Mouse (Mus musculus) 3T3-L1 (cell line): ENCODE results near the gene Arl5b.

Experiments
- DNase-seq: peaks from one replicate; pipeline ENCODE4 v3.0.0-alpha.2; 2015; ENCODE audit warnings: low read depth, low spot score

Gene Arl5b

GRCm38 (mm10) chr2:15049117-15049873 lies at the start of gene Arl5b:
Gene Arl5b (plus strand): TSS chr2:15049395.
- peak; percentile 97 for DNase-seq

GRCm38 (mm10) chr2:15007531-15007930 lies 41.7 kb upstream of the Arl5b start:
- DNase-seq: no peak

GRCm38 (mm10) chr2:15008072-15008471 lies 41.1 kb upstream of the Arl5b start:
- no peak for DNase-seq

- no peak for DNase-seq
Observed at GRCm38 (mm10) chr2:15026817-15027216, 22.4 kb upstream of the Arl5b start.

- no peak for DNase-seq
Observed at GRCm38 (mm10) chr2:15027816-15028215, 21.4 kb upstream of the Arl5b start.

GRCm38 (mm10) chr2:15038705-15039104 lies 10.5 kb upstream of the Arl5b start:
- no peak for DNase-seq

GRCm38 (mm10) chr2:15040326-15040725 lies 8.9 kb upstream of the Arl5b start:
- DNase-seq: peak; percentile 50

- DNase-seq: peak; percentile 44
Observed at GRCm38 (mm10) chr2:15054496-15054895, 5.3 kb downstream of the Arl5b start.

- DNase-seq: peak; percentile 90
Observed at GRCm38 (mm10) chr2:15054945-15055637, 5.9 kb downstream of the Arl5b start, which contains the start of gene Nsun6. Gene Nsun6 (minus strand): TSS chr2:15055069.

GRCm38 (mm10) chr2:15055741-15056151 lies 6.6 kb downstream of the Arl5b start:
- peak; percentile 34 for DNase-seq

- no peak for DNase-seq
Observed at GRCm38 (mm10) chr2:15058227-15058626, 9.0 kb downstream of the Arl5b start.

GRCm38 (mm10) chr2:15060856-15061255 lies 11.7 kb downstream of the Arl5b start:
- DNase-seq: no peak

- no peak for DNase-seq
Observed at GRCm38 (mm10) chr2:15063815-15064214, 14.6 kb downstream of the Arl5b start.

- no peak for DNase-seq
Observed at GRCm38 (mm10) chr2:15064380-15065269, 15.4 kb downstream of the Arl5b start.

GRCm38 (mm10) chr2:15065447-15065846 lies 16.3 kb downstream of the Arl5b start:
- DNase-seq: no peak

- no peak for DNase-seq
Observed at GRCm38 (mm10) chr2:15067091-15067490, 17.9 kb downstream of the Arl5b start.

- no peak for DNase-seq
Observed at GRCm38 (mm10) chr2:15083702-15084101, 34.5 kb downstream of the Arl5b start.

- no peak for DNase-seq
Observed at GRCm38 (mm10) chr2:15087308-15087707, 38.1 kb downstream of the Arl5b start.

GRCm38 (mm10) chr2:15096514-15097090 lies 47.4 kb downstream of the Arl5b start:
- peak; percentile 53 for DNase-seq

- DNase-seq: no peak
Observed at GRCm38 (mm10) chr2:15104386-15104785, 55.2 kb downstream of the Arl5b start.

GRCm38 (mm10) chr2:15111290-15111689 lies 62.1 kb downstream of the Arl5b start:
- DNase-seq: peak; percentile 3
